Mouse (Mus musculus) fat pad, adult 2 months (tissue): ENCODE data around the gene Cc2d2b.

ENCODE experiments used
- DNase-seq: peaks from one replicate; pipeline ENCODE4 v3.0.0-alpha.2; 2011; ENCODE audit warnings: low read depth, low spot score; ENCODE audit errors: extremely low read depth

Gene Cc2d2b

DNA sequence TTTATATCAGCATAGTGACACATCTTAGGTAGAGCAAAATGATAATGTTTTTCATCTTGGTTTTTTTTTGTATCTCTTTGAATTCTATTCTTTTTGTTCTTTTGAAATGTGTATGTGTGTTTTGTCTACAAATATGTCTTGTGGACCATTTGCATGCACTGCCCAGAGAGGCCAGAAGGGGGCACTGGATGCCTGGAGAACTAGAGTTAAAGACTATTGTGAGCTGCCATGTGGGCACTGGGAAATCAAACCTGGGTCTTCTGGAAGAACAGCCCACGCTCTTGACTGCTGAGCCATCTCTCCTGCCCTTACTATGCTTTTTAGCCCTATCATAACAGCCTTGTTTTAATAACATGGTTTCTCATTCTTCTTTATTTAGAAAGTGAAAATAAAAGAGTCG, 5.8 kb downstream of the Cc2d2b start:
- DNase-seq = no peak

- no peak for DNase-seq
Measured at GRCm38 (mm10) chr19:40760071-40760470, 11.5 kb downstream of the Cc2d2b start.

DNA sequence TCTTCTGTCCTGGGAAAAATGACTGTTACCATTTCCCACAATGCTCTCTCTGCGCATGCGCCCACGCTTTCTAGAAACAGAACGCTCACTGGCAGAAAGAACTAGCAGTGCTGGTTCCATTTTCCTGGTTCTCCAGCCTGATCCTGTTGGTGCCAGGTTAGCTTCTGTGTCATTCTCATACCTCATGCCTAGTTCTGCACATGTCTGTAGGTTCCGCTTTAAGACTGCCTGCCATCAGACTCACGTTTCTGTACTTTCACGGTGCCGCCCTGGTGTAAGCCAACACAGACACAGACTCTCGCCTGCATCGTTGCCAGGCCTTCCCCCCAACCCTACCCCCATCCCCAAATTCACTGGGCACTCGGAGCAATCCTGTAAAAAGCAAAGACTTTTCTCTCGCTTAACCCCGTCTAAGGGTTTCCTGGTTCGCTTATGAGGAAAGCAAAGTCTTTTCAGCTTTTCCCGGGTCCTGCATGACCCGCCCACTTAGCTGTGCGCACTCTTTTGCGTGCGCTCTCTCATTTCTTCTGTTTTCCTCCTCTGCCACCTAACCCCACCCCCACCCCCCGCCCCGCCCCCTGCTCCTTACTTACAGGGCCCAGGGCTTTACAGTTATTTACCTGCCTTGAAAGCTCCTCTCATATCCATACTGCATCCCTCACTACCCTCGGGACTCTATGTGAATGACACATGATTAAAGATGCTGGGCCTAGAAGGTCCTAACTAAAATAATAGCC, 13.6 kb downstream of the Cc2d2b start:
- DNase-seq = no peak

DNA sequence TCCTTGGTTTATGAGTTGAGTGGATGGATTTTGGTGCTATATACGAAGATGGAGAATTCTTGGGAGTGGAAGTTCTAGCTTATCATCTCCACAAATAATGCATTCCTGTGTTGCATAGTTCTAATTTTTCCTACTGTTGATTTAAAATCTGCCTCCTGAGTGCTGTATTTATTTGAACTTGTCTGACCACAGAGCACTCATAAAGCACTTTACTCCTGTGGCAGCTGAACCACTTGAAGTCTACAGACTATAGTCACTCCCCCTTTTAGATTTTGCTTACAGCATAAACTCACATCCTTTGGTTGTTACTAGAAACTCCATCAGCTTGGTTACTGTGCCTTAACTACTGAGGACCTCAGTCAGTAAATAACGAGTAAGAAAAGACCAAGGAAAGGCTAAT, 18.6 kb downstream of the Cc2d2b start:
- DNase-seq = no peak

DNA sequence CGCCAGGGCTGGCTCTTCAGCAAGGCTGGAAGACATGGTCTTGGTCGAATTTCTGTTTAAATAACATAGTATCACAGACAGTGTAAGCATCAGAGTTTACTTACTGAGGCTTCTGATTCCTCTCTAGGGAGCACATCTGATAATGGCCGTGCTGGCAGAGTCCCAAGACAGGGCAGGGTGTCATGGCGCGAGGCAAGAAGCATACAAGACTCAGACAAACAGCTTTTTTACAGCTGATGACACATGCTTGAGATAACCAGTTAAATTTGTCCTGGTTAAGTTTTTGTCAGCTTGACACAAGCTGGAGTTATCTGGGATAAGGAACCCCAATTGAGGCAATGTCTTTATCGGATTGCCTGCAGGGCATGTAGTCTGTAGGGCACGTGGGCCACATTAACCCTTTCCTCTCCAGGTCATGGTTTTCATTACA, 20.8 kb downstream of the Cc2d2b start:
- no peak for DNase-seq

DNA sequence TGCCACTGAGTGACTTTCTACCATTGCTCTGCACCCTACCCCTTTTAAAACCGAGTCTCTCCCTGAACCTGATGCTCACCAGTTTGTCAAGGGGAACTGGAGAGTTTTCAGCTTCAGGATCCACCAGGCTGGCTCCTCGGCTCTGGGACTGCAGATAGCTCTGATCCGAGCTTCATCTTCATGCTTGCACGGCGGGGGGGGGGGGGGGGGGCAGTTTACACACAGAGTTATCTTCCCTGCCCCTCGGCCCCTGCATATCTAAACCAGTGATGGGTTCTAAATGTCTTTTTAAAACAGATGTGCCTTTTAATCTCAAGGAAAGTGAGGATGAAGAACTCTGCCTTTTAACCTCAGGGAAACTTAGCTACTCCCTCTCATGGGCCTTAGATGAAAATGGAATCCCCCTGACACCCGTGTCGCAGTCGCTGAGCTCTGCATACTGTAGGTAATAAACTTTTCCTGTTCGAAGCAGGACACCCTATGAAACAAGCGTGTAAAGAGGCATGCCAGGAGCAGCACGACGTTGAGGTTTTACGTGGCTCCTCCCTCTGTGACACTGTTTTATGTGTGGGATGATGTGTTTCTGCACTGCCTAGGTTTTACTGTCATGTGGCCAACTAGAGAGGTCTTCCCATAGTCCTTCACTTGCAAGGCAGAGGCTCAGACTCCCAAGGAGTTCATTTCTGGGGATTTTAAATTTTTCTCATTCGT, 39.6 kb downstream of the Cc2d2b start:
- no peak for DNase-seq

GRCm38 (mm10) chr19:40788715-40789084, 40.1 kb downstream of the Cc2d2b start:
- no peak for DNase-seq

- DNase-seq = no peak
Measured at GRCm38 (mm10) chr19:40805176-40805737, 56.7 kb downstream of the Cc2d2b start.

DNA sequence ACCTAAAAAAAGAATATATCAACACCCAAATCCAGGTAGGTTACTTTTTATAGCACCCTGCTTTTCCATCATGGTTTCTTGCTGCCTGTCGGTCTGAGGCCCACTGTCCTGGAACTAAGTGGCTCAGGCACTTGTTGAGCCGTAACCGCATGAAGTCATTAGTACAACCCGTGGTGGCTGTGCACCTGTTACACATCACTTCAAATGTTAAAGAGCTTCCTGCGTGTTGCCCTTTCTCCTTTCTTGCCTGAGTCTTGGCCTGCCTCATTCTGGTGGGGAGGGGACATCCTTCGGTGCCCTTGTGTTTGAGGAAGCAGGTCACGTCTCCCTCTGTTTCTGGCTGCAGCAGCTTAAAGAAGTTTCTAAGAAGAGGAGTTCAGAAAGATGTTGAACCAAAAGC, 61.3 kb downstream of the Cc2d2b start:
- no peak for DNase-seq

- DNase-seq = no peak
Measured at GRCm38 (mm10) chr19:40811840-40812239, 63.3 kb downstream of the Cc2d2b start.

GRCm38 (mm10) chr19:40812778-40813177, 64.2 kb downstream of the Cc2d2b start:
- DNase-seq = no peak

- DNase-seq = no peak
Measured at GRCm38 (mm10) chr19:40813385-40813784, 64.8 kb downstream of the Cc2d2b start.

GRCm38 (mm10) chr19:40815645-40816183, 67.2 kb downstream of the Cc2d2b start:
- no peak for DNase-seq

GRCm38 (mm10) chr19:40817901-40818532, 69.5 kb downstream of the Cc2d2b start:
- no peak for DNase-seq

- DNase-seq = no peak
Measured at GRCm38 (mm10) chr19:40818764-40819163, 70.2 kb downstream of the Cc2d2b start.

- no peak for DNase-seq
Measured at GRCm38 (mm10) chr19:40821306-40821825, 72.8 kb downstream of the Cc2d2b start.

DNA sequence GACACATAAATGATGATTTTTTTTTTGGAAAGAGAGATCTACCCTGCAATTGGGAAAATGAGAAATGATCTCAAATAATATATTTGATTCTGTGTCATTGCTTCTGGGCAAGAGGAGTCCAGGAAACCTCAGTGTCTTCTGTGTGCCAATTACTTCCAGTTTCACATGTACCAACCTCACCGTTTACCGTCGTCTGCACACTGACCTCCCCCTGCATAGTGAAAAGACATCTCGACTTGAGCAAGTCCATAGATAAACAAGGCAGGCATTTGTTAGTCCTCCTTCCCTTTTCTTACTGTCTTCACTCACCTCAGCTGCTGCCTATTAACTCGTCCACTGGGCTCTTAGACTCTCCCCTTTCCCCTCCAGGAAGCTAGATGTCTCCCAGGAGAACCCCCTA, 77.1 kb downstream of the Cc2d2b start:
- no peak for DNase-seq

- DNase-seq = no peak
Measured at GRCm38 (mm10) chr19:40826735-40827134, 78.2 kb downstream of the Cc2d2b start.

GRCm38 (mm10) chr19:40830198-40830597, 81.6 kb downstream of the Cc2d2b start:
- DNase-seq = no peak

DNA sequence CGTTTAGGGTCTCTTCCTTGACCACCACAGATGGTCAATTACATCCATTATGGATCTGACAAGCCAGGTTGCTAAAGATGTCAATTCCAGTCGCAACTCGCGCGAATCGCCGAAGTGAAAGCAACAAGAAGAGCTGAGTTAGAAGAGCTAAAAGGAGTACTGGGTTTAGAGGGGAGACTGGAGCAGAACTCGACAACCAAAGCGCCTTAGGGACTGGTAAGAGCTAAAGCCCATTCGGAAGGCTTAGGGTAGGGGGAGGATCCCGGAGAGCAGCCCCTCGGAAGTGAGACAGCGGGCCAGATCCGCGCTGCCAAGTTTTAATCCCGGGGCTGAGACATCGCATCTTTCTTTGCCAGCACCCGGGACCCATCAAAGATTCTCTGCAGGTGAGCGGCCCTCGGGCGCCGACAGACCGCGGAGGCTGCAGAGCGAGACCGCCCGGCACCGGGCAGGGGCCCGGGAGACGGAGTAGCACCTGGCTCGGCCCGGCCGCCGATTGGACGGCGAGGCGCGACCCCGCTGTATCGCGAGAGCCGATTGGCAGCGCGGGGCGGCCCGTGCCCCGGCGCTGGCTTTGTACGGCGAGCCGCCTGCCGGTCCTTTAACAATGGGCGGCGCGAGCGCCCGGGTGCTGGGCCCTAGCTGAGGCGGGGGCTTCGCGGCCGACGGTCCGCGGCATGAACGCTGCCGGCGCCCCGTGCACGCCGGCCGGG, 82.3 kb downstream of the Cc2d2b start, which contains the start of gene Ccnj:
Gene Ccnj (plus strand): TSS at position 577 of the 713 bp plus-strand sequence.
- no peak for DNase-seq
